Mouse (Mus musculus): Measurements from ENCODE around the gene Lmo3.

The Lmo3 gene

DNA sequence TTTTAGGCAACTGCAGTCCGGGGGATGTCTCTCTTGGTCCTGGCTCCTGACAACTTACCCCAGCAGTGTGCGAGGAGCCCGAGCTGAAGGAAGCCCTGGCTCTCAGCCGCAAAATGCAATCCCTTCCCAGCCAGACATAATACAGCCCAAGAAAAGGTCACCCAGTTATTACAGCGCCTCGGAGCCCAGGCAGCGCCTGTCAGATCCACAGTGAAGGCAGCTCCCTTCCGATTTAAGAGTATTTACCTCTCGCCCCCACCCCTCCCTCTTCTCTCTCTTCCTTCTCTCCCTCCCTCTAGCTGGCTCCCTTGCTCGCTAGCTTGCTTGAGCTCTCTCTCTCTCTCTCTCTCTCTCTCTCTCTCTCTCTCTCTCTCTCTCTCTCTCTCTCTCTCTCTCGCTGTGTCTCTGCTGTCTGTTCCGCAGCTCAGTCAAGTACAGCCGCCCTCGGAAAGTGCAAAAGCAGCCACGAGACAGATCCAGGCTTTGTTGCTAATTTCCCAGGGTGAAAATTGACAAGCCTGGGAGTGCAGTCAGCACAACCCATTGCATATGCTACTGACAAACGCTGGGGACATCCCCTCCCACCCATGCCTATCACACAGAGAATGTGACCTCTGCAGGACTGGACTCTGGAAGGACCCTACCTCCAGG lies 159.0 kb downstream of the Lmo3 start:
- DNase-seq, result peak; percentile 7

DNA sequence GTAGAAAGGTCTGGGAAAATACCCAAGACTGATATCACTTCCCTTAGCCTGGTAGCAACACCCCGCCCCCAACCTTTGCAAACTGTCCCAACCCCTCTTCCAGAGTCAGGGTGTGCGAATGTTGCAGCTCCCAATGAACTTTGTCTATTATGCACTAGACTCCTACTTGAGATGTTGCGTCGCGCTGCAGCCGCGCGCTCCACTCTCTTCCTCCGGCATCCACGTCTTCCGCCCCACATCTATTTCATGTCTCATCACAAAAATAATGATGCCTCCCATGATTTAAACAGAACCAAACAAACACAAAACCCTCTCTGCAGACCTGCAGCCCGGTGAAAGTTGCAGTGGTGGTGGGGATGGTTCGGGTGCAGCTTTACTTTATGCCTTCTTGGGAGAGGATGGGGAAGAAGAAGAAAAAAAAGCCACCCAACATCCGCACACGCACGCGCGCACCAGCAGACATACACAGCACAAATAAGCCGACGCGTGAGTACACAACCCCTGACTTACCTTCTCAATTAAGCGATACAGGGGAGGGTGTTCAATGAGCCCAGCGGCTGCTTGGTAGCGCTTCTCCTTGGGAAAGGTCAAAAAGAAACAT lies 159.7 kb downstream of the Lmo3 start:
- DNase-seq, result no peak

DNA sequence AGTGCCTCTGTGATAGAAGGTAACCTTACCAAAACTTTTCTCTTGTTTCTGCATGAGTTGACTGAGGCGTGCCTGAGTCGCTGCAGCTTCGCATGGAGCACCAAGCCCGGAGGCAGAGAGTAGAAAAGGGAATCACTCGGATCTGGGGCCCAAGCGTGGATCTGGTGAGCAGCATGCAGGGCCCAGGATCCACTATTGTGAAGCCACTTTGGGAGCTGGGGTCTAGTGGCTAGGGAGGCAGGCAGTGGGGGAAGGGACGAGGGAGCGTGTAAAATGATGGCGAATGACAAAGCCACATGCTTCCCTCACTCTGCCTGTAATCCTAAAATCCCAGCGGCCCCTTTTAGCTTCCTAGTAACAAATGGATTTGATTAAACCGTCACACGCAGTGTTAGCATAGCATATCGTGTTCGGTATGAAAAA lies 160.6 kb downstream of the Lmo3 start:
- DNase-seq, result no peak

DNA sequence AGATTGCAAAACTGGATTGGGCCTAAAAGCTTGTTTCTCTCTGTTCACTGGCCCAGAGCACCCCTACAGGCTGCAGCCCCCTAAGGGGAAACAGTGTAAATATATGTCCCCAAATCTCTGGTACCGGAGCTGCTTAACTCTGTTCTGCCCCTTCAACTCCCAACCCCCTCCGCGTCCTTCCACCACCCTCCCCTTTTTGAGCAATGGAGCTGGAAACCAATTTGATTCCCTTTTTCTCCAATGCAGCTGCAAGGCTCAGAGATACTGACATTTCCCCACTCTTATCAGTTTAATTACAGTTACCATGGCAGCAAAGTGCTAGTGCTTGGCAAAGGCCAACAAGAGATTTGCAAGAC lies 161.3 kb downstream of the Lmo3 start:
- DNase-seq, result no peak

DNA sequence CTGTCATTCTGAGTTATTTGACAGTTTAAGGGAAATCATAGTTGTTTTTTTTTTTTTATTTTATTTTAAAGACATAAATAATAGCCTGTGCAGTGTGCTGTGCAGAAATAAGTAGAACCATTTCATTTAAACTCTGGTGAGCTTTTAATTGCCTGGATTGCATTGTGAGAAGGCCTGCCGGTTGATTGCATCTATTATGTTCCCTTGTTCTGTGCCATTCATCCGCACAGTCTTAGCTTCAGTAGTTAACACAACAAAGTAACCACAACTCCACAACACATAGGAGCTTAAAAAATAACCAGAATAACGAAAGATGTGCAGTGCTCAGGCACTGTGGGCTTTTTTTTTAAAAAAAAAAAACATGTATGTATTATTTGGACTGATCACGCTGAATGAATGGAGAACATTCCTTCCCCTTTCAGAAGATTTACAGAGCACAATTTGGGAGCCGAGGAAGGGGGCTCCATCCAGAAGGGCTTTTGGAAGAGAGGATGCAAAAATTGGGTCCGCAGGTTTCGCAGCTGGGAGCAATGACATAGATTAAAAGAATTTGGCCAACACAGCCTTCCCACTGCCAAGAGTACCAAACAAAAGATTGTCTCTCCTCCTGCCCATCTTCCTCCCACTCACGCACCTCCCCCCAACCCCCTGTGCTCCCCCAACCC lies 161.8 kb downstream of the Lmo3 start:
- no peak for DNase-seq

DNA sequence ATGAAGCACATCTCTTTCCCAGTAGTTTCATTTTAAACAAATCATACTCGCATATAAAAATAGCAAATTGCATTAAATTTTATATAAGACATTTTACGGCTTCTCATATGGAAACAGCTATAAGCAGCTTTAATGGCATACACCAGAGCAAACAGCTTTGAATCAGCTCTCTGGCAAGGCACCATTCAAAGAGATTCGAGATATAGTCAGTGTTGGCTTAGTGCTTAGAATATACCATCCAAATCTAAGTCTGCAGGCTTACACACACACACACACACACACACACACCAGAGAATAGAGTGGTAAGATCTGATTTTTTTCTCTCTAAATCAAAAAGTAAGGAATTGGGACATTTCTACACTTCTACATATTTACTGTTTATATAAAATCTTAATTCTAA lies 169.7 kb downstream of the Lmo3 start:
- no peak for DNase-seq

DNA sequence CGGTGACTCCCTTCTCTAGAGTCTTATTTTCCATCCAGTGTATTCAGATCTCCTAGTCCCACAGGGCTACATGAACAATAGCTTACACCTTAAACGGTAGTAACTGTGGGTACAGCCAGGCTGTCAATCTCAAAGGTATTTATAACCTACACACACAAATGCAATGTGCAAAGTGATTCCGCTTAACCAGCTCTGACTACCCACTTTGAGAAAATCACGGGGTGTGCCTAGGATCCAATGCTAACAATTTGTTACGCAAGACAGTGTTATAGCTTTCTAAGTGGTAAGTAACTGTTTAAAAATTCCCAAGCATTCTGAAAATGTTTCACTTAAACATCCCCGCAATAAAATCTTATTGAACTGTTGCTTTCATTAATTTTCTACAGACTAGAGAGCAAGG lies 179.7 kb downstream of the Lmo3 start:
- no peak for DNase-seq

DNA sequence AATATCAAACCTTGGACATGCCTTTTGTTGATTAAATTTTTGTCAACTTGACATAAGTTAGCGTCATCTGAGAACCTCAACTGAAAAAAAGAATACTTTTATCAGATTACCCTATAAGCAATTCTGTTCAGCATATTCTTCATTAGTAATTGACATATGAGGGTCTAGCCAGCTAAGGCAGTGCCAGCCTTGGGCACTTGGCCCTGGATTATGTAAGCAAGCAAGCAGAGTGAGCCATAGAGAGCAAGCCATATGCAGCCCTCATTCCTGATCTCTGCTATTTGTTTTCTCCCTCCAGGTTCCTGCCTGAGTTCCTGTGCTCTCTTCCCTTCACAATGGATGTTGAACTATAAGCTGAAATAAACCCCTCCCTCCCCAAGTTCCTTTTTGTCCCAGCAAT lies 182.9 kb downstream of the Lmo3 start:
- DNase-seq, result no peak

DNA sequence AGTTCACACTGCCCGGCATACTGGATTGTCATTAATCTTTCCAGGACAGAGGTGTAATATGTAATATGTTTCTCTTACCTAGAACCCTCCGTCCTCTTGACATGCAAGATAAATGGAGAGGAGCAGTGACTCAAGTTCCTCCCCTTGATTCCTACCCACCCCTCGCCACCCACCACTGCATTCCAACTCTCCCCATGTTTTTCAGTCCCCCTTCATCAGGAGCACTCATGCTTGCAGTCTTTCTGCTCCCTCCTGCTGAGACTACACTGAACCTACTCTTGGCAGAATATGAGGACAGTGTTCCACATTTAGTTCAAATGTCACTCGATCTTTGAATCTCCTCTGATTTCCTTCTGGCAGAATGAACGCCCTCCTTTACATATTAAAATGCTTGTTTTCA lies 190.7 kb downstream of the Lmo3 start:
- no peak for DNase-seq

DNA sequence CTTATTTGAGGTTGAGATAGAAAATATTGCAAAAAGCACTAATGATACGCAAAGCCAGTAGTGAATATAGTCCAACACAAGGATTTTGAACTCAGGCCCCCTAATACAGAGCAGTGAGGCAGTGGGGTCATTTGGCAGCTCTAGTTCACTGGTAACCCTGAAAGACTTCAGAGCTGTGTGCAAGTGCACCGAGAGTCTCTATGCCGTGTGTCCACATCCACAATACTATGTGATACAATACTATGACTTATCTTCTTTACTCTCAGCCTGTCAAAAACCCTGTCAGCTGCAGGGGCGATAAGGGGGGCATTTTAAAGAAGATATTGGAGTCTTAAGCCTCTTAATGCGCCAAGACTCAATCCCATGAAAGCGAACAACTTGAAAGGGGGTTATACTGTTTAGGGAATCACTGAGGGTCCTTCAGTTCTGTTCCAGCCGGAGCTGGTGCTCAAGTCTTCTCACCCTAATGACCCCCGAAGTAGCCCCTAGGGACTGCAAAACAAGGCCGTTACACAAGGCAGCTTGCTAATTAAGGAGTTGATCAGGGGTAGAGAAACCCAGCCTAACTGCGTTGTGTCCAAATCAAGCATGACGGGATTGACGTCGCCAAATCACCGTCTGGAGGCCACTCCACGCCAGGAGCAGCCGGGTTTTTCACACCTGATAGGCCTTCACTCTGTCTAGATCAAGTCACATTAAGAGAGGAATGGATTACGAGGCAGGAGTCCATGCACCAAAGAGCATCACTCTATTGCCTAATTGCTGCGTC lies 193.4 kb downstream of the Lmo3 start:
- DNase-seq, result no peak

DNA sequence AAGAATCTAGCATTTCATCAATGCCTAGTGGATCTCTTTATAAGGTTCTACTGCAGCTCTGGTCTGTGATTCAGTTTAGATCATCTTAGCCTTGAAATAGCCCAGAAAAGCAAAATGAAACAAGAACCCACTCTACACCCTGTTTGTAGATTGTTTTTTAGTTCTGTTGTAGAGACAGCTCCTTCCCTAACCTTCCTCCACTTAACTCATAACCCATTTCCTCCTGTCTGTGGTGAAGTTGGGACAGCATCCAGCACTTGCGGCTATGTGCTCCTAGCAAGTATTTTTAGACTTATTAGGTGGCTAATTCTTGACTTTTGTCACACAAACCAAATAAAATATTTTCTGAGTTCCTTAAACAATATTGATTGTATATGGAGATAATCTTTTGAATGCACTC lies 198.6 kb downstream of the Lmo3 start:
- no peak for DNase-seq

DNA sequence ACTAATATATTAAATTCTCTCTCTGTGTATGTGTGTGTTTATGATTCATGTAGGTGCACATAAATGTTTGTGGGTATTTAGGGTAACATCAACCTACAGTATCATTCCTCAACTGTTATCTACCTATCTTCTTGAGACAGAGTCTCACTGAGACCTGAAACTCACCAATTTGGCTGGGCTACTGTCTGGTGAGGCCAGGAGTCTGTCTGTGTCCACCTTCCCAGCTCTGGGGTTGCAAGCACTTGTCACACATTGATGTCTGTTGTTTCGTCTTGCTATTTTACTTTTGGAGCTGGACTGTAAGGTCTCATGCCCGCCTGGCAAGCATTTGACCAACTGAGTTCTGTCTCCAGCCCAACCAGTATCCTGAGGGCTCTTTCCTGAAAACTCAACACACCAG lies 210.6 kb downstream of the Lmo3 start:
- DNase-seq, result no peak

DNA sequence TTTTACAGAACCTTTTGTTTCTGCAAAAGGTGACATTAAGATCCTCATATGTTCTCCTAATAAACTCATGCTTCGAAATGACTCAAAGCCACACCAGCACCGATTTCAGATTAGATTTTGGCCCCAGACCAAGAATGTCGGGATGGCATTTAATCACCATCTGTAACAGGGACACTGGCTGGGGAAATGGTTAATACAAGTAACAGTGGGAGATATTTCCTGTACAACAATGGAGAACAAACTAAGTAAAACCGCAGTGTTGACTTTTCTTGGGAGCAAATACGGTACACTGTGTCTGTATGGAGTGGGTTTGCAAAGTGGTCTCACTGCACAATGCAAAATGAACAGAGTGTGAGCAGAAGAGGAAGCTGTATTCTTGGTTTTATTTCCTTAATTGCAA lies 217.7 kb downstream of the Lmo3 start:
- no peak for DNase-seq

DNA sequence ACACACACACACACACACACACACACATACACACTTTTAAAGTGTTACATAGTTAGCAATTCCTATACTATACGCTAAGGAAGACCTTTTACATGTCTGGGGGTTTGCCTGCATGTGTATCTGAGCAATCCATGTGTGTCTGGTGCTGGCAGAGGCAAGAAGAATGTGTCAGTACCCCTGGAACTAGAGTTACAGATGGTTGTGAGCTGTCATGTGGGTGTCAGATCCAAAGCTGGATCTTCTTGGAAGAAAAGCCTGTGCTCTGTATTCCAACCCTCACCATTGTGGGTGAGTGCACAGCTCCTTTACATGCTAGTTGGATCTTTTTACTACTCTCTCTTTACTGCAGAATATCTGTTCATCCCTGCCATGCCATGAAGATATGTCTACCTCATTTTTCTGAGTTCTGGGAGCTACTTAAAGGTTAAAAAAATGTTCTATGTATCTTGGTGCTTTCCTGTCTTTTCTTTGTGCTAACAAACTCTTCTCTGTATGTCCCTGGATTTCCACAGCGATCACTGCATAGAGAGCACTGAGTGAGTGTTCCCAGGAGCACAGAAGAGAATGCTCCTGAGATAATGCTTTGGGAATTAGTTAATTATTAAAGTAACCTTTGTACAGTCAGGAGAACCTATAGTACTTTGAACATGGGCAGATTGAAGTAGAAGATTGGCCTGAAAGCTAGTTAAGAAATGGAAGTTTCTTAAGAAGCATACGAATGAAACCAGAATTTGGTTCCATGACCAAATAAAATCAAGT lies 231.0 kb downstream of the Lmo3 start:
- DNase-seq, result peak; percentile 5

DNA sequence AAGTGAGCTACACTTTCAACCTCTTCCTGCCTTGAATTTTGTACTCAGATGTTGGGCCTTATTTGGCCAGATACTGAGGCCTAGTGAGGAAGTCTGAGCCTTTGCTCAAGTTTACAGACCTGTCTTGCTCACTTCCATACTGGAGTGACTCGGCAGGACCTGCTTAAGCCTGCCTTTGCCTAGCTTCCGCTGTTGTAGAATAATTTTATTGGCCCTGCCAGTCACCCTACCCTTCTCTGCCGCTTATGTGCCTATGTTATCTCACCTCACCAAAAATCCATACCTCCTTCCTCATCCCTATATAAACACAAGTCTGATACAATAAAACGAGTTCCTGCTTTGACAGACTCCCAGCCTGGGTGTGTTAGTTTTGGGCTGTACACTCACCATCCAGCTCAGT lies 235.2 kb downstream of the Lmo3 start:
- no peak for DNase-seq

DNA sequence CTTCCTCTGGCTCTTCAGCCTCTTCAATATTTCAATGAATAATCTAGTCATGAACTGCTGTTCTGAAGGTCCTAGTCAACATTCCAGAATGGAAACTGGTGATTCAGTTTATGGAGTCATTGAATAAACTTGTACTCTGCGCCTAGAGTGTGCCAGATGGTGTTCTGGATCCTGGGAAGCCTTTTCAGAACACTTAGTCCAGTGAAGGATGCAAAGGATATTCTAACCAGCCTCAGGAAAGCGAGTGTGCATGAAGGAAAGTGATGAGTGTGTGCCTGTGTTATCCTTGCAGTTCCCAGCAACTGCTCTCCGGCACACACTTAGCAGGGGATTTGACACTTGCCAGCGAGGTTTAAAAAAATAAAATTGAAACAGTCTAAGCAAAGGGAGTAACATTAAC lies 245.9 kb downstream of the Lmo3 start:
- DNase-seq, result no peak

DNA sequence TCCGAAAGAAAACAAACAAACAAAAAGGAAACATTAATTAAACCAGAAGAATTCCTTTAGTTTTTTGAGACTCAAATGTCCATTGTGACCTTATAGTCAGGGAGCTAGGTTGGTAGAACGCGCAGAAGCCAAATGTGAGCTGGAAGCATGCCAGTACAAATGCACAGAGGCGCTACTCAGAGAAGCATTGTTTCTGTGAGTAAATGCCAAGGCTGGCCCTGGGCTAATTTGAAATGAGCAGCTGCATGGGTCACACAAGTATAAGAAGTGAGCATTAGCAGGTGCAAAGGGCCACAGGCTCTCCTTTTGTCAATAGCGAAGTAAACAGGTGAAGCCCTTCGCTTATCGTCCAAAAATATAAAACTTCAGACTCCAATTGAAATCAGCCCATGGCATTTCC lies 247.8 kb downstream of the Lmo3 start:
- DNase-seq, result peak; percentile 4

DNA sequence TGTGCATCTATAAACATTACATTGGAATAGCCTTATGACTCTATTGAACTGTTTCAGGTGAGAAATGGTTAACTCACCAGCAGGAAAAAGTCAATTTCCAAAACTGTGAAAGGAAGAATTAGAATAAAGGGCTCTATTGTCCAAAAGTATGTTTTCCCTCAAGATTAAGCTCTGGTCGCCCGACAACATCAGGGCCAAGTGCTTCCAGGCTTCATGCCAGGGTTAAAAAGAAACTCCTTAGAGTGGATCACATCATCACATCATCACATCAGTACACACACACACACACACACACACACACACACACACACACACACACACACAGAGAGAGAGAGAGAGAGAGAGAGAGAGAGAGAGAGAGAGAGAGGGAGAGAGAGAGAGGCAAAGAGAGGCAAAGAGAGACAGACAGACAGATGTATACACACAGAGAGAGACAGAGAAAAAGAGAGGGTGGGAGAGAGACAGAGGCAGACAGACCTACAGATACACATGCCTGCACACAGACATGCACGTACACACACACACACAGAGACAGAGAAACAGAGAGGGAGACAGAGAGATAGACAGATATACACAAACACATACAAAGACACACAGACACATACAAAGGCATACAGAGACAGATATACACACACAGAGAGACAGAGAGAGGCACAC lies 255.9 kb downstream of the Lmo3 start:
- DNase-seq, result no peak

DNA sequence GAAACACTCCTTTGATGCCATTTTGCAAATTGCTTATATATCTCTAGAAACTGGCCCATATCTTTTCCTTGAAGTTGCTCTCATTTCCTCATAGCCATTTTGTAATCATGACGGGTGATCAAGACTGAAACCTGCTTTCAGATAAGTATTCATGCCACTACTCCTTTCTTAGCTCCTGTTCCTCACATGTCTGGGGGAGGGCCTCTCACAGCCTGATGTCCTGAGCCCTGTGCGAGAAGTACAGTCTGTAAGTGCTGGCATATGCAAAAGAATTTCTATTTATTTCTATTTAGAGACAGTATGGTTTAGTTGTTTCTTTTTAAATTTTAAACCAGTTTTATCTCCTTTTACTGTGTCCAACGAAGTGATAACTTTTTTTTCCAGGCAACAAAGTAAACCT lies 256.6 kb downstream of the Lmo3 start:
- DNase-seq, result no peak

DNA sequence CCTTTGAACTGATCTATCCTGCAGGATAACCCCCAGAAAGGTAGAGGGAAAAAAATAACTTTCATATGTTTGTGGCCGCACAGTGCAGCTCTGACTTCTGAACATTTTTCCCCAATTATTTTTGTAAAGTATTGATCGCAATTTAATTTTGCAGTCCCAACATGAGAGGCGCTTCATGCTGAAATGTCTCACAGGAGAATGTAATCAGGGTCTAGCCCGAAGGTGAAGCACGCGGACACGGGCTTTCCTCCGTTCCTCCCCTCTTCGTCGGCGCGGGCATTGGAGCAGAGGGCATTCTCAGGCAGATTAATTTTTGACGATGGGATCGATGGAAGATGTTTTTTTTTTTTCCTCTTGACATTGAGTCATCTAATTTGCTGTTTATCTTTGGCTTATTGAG lies 258.4 kb downstream of the Lmo3 start:
- no peak for DNase-seq

DNA sequence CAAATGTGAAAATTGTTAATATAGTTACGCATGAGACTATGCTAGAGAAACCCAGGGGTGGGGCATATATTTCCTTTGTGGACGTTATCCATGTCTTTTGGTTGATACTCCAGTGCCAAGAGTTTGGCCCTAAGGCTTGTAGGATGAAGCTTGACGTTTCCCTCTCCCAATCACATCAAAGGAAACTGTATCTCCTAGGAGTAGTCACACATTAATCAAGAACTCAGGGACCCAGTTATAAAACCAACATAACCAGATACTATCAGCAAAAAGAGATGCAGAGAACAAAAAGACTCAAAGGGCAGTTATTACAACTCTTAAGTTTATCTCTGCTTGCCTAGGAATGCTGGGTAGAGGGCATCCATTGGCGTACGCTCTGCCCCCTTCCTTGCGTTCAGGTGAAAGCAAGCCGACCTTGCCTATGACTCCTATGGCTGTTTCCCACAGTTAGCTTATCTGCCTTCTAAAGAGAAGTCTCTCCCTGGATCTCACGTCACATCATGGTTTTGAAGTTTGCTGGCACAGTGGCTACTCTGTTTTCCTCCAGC lies 261.5 kb downstream of the Lmo3 start:
- DNase-seq, result no peak
